8 mouse cellular contexts compared by ENCODE assay signal in the genomic region with DNA sequence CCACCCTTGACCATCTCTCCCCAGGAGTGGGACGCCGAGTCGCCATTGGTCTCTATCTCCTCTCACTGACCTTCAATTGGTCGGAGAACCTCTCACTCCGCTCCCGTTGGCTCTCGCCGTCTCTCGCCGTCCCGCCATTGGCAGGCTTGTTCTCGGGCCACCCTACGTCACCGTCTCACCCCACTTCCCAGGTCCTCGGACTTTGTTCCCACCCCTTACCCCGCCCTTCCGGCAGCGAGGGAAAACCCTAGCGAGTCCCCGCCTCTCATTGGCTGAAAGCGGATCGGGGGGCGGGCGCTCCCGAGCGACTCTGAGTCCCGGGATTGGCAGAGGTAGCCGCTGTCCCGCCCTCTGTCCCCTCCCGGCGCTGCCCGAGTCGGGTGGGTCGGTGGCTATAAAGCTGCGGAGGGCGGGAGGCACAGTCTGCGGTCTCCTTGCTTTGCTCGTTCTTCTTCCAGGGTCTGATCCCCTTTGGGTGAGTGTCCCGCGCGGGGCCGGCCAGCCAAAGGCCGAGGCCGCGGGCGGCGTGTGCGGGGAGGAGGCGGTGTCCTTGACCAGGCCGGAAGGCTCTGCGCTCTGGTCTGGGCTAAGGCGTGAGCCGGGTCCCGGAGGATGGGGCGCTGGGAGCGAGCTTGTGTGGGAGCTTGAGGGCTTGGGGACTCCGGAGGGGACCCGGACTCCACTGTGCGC. TPM values are rescaled to one million over a fixed set of nuclear protein-coding genes. Genes with fewer than 3 reads are reported as not detected.
DNase-seq lines count a peak whose midpoint lies in the region; ATAC-seq lines count a peak whose summit lies in the region.

TSS of gene Hmgcs1 (plus strand) at position 341 of the 690 bp plus-strand sequence.

- ATAC-seq in megakaryocyte progenitor cell, adult 5-6 weeks (replicated peaks; ENCODE audit: poor library complexity) = peak; percentile 96

- peak; percentile 99 for DNase-seq in adipocyte (ENCODE audit: low spot score)
- DNase-seq in embryo, embryonic 10 days (ENCODE audit: low spot score) = peak; percentile 99
- DNase-seq in gastrocnemius, postnatal 10 days = peak; percentile 98
- peak; percentile 100 for DNase-seq in induced T-regulatory cell, adult 2 months (ENCODE audit: low read depth)
- peak; percentile 99 for DNase-seq in left cerebral cortex, adult 9 months (ENCODE audit: low spot score in 2 of 2)
- peak; percentile 97 for DNase-seq in right cerebral cortex, postnatal 14 days
- DNase-seq in urinary bladder, postnatal 36 days (ENCODE audit: low spot score in 2 of 2) = peak; percentile 94 to 99

RNA-seq across cellular contexts. Expression of gene Hmgcs1, which starts in this region (rescaled TPM):
- total RNA-seq in gastrocnemius, postnatal 10 days (2021) = 10 to 100 TPM; 52.4 to 57.1 TPM
- 20.1 and 21.7 TPM in 2 replicates for total RNA-seq in megakaryocyte progenitor cell, adult 5-6 weeks (2015)
- 26.5 and 34.3 TPM in 2 replicates for total RNA-seq in megakaryocyte progenitor cell, adult 5-6 weeks (2017)

Comparison
In these comparisons a context has a peak if more than half of its experiments do, and no peak if none do; other contexts are left out.
1. Peak in every context shown above with its lines: DNase-seq and ATAC-seq.